Mouse (Mus musculus) retina, embryonic 14.5 days (tissue): ENCODE results near the gene Stoml3.

Source experiments
- DNase-seq: peaks from one replicate; pipeline ENCODE4 v3.0.0-alpha.2; 2015; ENCODE audit warnings: low spot score

Stoml3 gene

DNA sequence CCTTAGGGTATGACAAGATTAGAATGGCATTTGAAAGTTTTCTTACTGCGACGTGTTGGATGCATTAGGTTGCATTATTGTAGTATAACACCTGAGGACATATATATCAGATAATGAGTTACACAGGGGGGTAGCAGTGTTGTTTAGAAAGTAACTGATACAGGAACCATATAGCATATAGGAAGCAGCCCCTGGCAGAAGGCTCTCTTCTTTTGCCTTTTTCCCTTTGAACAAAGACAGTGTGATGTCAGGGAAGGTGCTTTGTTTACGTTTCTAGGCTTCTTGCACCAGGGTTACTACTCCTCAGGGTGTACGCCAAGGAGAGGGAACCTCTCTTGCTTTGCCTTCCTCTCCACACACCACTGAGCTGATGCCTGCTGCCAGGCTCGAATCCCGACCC, at the start of gene Stoml3:
Stoml3 (plus strand) TSS at position 301 of the 400 bp plus-strand sequence.
- no peak for DNase-seq

DNA sequence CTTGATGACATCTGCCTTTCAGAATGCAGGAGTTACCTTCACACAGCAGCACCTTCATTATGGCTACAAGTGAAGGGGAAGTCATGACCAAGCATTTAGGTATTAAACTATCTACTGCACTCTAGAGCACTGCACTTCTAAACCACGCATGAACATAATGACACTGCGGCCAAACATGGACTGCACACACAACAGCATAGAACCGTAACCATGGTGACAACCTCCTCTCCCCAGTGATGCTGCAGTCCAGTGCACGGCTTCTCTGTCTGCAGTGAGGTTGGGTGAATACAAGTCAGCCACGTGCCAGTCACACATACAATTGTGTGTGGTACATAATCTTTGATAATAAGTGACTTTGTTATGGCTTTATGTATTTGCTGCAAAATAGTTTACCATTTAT, 42.9 kb upstream of the Stoml3 start:
- peak; percentile 21 for DNase-seq

DNA sequence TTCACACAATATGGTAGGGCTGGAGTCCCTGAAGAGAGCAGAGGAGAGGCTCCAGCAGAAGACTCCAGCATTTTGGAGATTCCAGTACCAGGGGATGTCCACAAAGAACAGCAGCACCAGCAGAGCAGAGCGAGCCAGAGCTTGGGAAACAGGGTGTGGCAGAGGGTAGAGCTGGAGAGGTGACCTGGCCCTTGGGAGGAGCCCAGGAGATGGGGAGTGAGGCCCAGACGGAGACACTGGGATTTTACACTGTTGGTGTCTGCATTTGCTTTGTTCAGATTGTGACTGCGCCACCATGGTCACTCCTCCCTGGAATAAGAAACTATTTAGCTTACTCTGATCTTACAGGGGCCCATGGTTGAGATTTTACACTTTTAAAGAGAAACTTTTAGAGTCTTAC, 41.7 kb upstream of the Stoml3 start:
- DNase-seq = no peak

DNA sequence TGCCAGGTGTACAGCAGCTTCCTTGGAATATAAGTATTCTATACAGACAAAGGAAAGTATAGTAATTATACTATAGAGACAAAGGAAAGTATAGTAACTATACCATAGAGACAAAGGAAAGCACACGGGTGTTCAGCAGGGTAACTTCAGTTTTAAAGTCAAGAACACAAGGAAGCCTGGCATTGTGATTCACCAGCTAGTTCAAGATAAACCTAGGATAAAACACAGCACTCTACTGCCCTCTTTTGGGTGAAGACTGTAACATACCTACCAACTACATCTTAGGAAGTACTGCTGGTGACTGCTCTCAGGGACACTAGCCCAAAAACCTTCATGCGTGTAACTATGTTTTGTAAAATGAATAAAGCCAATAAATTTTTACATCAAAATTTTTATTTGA, 40.2 kb upstream of the Stoml3 start:
- DNase-seq = peak; percentile 95

DNA sequence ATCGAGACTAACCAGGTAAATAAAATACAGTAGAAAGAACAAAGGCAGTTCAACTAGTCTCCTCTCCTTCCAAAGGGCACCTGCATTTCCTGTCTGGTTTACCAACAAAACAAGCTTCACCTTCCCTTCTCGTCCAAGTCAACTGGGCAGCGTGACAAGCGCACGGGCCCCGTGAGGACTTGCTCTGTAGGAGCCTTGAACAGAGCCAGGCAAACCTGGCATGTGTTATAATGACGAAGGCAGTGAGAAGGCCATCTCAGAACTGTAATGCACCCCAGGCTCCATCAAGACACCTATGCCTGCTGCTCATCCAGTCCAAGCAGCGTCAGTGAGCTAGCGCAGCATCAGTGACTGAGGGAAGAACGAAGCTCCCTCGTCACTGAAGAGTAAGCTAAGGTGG, 37.8 kb upstream of the Stoml3 start:
- DNase-seq = no peak

DNA sequence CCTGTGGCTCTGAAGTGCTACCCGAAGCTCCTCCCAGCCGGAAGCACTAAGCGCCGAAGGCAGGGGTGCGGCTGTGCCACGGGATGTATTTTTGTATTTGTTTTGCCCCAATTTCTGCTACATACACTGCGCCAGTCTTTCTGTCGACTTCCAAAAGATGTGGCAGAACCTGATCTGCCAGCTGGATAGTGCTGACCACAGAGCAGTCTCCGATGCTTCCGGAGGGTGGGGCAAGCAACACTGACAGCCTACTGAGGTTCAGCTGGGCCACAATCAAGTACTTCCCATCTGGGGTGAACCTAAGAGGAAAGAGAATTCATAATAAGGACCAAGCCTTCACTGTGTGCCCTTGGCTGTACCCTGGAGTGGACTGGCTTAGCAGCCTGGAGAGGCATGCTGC, 36.1 kb upstream of the Stoml3 start:
- DNase-seq = no peak

DNA sequence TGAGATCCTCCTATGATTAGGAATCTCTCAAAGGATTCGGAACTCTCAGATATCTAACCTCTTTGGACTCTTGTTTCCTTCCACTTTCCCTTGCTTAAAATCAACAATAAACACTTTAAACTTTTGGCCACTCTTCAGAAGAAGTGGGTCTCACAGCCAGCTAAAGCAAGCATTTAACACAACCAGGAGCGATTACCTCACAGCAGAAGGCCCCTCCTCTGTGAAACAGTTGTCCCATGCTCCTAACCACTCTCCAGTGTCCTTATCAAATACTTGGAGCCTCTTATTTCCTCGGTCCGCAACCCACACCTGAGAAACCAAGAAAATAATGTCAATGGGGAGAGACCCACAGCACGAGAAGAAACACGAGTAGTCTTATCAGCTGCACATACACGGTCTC, 35.1 kb upstream of the Stoml3 start:
- DNase-seq = no peak

DNA sequence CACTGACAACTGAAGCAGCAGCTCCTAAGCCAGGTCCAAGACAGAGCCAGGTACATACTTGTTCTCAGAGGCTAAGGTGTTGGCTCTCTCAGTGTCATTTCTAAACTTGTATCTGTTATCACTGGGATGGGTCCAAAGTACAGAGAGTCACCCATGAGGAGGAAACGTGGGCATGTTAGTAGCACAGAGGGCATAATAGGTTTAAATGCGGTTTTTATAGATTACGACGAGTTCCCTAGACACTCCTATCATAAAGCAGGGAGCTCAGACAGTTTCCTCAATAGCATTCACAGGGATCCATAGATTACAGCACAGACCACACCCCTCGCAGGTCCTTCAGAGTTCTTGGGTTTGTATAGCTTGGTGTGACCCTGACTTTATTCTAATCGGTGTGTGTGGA, 34.4 kb upstream of the Stoml3 start:
- no peak for DNase-seq

DNA sequence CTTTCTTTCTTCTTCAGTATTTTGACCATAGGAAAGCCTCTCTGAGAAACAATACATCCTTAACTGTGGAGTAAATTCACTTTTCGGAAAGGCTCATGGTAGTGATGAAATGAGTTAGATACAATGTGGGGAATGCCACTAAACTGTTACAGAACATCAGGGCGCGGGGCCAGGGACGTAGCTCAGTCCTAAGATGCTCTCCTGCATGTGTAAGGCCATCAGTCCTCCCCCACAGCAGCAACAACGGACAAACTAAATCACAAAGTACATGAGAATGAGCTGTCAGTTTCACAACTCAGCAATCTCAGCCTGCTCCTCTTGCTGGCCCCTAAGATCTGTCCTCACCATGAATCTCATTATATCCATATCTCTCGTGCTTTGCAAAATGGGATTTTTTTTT, 33.9 kb upstream of the Stoml3 start:
- DNase-seq = no peak

DNA sequence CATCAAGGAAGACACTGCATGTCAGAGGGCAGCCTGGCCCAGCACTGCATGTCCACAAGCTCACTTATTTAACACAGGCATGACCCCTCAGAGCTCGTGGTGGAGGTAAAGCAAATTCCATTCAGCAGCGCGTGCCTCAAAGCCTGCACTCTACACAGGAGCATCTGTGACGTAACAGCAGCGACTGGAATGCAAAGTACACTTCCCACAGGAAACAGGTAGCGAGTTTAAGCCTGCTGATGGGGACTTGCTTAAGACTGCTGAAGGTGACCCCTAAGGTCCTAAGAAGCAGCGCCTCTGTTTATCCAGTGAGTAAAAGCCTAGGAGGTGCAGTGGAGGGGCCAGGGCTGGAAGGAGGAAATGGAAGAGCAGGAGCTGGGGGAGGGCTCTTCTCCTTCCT, 33.5 kb upstream of the Stoml3 start:
- no peak for DNase-seq

DNA sequence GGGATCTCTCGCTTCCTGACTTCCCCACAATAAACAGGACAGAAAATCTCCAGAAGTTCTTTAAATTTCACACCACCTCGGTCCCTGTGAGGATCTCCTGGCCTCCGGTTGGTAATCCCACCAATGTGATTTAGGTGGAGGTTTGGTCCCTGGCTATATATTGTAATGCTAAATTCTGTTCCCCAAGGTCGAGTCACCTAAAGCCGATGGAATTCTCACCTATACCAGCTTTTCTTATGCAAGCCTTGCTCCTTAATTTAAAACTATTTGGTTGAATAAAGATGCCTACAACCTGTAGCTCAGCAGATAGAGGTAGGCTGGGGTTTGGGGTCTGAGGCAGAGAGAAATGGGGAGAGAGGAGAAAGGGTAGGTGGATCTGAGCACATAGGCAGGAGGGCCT, 30.7 kb upstream of the Stoml3 start:
- no peak for DNase-seq

DNA sequence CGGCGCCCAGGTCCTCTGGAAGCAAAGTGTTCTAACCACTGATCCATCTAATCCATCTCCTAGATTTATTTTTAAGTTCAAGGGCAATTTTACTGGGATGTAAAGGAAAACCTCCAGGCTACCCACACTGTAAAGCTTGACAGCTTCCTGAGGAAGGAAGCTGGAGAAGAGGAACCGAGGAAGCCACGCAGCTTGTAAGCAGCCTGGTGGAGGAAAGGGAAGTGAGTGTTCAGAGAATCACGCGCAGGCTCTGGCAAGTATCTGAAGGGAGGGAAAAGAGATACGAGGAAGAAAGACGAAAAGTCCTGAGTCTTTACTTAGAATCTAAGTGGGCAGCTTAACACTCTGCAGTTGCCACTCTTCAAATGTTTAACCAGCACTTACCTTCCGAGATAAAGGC, 28.3 kb upstream of the Stoml3 start:
- no peak for DNase-seq

DNA sequence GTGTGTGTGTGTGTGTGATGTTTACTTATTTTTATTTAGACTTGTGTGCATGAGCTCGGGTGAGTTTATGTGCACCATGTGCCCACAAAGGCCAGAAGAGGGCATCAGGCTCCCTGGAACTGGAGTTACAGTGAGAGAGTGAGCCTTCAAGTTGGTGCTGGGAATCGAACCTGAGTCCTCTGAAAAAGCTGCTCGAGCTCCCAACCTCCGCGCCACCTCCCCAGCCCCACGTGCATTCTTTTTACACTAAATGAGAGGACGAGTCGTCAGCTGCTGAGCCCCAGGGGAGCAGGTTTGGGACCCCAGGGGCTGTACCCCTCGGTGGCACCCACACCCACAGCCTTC, 25.8 kb upstream of the Stoml3 start:
- no peak for DNase-seq

DNA sequence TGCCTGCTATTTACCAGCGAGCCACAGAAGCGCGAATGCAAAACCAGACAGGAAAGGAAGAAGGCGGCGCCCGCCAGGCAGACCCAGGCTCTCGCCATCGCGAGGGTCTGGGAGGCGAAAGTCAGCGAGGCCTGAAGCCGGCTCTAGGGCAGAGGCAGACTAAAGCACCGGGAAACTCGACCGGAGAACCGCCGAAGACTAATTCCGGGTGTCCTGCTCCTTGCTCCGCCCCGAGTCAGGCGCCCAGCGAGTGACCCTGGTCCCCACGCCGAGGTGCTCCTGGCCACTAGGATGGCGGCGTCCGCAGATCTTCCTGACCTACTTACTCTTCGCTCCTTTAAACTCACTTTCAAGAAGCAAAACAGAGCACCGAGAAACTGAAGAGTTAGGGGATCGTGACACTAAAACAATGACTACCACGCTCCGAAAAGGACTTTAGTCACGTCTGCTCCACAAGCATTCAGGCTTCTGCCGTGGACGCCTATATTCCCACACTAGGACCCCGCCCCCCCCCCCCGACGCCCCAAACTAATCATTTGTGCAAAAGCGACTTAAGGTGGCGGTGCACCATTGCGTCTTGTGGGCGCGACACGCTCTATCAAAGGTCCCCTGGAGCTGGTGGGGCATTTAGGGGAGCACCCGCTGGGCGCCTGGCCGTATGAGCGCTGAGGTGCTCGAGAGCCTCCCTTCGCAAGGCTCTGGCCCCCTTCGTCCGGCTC, 25.2 kb upstream of the Stoml3 start, which contains the start of the genes Nhlrc3 and Proser1:
Nhlrc3 (minus strand) TSS at position 287 of the 719 bp plus-strand sequence.
Proser1 (plus strand) TSS at position 621 of the 719 bp plus-strand sequence.
- peak; percentile 95 for DNase-seq

DNA sequence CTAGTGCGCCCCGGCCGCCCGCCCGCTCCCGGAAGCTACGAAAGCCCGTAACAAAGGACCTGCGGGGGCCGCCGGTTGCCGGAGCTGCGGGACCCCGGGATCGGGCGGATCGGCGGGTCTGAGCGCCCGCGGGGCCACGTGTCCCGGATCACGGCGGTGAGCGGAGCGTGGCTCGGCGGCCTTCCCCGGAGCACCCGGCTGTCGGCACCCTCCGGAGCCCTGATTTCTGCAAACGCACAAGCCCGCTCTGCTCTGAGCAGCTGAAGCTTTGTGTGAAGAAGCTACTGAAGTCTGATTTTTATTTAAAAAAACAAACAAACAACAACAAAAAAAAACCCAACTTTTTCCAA, 24.7 kb upstream of the Stoml3 start:
- DNase-seq = no peak

DNA sequence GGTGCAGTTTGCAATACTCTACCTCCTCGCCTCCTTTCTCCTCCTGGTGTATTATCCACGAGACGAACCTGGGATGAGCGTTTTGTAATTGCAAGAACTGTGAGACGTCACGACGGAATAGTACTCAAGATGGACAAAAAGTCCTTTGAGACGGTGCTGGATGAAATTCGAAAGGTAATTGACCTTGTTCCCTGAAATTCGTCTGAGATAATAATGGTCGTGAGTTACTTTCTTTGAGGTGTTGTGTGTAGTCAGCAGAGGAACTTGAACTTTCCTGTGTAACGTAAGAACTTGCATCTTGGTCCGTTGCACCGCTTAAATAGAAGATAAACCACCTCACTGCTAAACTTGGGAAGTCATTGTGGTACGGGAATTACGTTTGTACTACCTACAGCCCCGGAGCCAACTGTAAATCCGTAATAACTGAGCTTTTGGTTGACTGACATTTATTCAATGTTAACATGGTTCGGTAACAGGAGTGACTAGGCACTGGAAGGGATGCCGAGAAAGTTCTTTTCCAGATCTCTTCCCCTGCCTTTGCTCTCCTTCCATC, 24.2 kb upstream of the Stoml3 start:
- DNase-seq = peak; percentile 42

DNA sequence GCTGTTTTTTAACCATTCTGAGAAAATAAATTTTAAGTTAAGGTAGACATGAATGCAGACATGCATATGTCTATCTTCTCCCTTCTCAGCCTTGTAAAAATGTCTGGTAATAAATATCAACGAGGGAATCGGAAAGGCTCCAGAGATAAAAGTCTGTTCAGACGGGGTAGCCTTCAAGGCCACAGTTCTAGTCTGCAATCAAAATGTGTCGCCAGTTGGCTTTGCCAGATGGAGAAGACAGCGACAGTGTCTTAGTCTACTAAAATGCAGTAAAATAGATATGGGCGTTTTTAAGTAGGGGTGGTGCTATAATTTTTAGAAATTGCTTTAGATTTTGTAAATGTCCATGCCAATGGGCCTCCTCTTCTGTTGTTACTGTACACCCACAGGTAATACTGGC, 23.1 kb upstream of the Stoml3 start:
- no peak for DNase-seq

DNA sequence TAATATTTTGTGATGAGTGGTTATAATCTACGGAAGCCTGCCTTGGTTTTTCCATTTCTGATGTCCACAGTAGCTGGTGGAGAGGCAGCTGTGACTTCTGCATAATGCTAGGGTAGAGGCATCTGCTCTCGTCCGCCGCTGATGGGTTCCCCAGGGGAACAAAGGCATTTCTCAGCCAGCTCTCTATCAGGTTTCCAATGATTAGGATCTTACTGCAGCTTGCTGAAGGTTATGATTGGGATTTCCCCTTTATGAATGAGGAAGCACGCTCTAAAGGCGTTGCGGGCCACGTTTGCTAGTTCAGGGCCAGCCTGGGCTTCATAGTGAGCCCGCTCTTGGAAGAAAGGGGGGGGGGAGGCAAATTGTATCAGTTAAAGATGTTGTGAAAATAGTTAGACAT, 22.0 kb upstream of the Stoml3 start:
- peak; percentile 20 for DNase-seq

DNA sequence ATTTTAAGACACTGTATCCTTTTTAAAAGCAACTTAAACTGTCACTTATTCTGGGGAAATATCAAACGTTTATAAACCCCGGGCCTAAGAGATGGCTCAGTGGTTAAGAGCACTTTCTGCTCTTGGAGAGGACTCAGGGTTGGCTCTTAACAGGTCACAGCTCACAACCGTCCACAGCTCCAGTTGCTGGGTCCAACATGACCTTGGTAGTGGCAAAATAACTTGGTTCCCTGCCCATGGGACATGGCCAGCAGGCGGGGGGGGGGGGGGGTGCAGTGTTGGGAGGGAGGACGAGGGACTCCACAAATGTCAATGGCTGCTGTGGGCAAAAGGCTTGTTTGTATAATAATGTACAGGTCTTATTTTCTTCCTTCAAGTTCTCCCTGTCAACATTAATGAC, 21.1 kb upstream of the Stoml3 start:
- no peak for DNase-seq

DNA sequence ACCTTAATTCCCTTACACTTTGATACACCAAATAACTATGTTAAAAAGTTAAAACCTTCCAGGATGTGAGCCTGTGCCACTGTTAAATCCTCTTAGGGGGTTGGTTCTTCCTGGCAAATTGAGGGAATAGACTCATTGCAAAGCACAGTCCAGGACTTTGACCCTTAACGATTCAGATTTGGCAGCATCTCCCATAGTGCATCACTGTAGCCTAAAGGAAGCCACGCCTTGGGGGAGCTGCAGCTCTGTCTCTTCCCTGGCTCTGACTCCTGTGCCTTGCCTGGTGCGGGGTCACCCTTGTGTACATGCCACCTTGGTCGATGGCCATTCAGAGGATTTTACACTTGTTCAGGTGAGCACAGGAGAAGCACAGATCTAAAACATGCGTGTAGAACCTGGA, 18.8 kb upstream of the Stoml3 start:
- no peak for DNase-seq

DNA sequence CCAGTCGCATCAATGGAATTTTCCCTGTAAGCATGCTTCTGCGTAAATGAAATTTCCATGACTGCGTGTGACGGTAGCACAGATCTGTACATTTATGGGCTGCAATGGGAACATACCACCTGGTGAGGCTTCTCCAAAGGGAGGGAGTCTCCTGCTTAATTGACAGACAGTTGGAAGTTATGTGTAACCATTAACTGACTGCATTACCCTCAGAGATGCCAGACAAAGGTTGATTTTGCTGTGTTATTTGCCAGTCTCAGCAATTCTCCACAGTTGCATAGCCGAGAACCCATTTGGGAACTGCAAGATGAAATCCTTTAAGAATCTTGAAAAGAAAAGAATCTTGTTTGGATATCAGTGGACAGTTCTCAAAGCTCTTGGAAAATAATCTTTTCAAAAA, 16.4 kb upstream of the Stoml3 start:
- no peak for DNase-seq

DNA sequence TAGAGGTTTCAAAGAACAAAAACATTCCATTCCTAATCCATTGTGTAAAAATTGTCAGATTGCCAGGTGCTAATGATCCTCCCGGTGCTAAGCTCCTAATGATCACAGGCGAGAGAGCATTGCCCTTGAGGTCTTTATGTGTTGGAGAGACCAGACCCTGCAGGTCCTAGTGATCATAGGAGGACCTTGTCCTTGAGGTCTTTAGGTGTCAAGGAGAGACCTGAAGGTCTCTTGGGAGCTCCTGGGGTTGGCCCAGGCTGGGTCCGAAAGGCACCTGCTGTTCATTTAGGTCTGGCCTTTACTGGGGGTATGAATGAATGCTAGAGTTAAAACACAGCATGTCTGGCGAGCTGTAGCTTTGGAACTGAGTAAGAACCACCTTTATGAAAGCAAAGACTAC, 14.3 kb upstream of the Stoml3 start:
- DNase-seq = no peak

DNA sequence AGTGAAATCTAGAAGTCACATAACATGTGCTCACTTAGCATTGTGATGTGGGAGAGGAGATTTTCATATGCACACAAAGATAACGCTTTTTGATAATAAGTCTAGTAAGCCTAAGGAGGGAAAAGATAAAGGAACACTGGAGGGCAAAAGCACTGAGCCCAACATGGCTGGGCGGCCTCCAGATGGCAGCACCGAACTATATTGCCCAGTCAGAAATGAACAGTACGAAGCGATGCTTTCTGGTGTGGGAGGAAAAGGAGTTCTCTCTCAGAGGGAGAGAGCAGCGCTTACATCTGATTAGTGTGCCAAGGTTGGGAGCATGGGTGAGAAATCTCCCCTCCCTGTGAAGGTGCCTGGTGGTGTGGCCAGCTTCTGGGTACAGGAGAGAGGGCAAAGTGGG, 12.6 kb upstream of the Stoml3 start:
- DNase-seq = peak; percentile 57

DNA sequence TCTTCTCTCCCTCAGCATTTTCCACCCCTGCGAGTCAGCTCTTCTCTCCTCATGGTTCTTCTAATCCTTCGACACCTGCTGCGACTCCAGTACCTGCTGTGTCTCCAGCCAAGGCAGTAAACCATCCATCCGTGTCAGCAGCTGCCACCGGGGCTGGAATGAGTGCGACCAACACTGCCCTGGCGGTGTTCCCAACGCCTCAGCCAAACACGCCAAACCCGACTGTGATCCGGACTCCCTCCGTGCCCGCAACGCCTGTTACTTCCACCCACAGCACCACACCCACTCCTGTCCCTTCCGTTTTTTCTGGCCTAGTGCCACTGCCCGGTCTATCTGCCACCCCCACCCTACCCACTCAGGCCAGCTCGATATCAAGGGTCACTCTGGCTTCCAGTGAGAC, 11.0 kb upstream of the Stoml3 start:
- DNase-seq = no peak
